Mouse (Mus musculus) bone marrow macrophage, adult 2 months (primary cell): ENCODE results near the gene Rbpjl. TPM values are rescaled to one million over a fixed set of nuclear protein-coding genes. Genes with fewer than 3 reads are reported as not detected.

Experiments
- H3K27ac ChIP-seq: 2 replicates; pipeline ENCODE4 v1.5.1; 2012; ENCODE audit warnings: low read depth, low read length; ENCODE audit not compliant: insufficient read depth
- H3K4me1 ChIP-seq: 2 replicates; pipeline ENCODE4 v1.6.1; 2012; ENCODE audit warnings: low read length; ENCODE audit not compliant: control insufficient read depth, insufficient read depth
- H3K4me3 ChIP-seq: 2 replicates; pipeline ENCODE4 v1.5.1; 2012; ENCODE audit warnings: mild to moderate bottlenecking, low read length, moderate library complexity; ENCODE audit not compliant: insufficient read depth
- CTCF ChIP-seq: IDR thresholded peaks from 2 replicates; pipeline ENCODE4 v1.5.1; 2012; ENCODE audit warnings: low read depth, mild to moderate bottlenecking, low read length, moderate library complexity
- POLR2A ChIP-seq: IDR thresholded peaks from 2 replicates; pipeline ENCODE4 v1.6.1; 2012; ENCODE audit warnings: mild to moderate bottlenecking, low read depth, low read length, borderline replicate concordance
- polyA plus RNA-seq: library from polyadenylated mRNA; stranded (reverse); fragments of >200 nt; gene quantifications from 2 replicates; pipeline ENCODE4 v1.2.4, GENCODE M21; 2012; ENCODE audit not compliant: missing spikeins, insufficient read depth, insufficient read length

The Rbpjl gene
- polyA plus RNA-seq, 1 experiment: not detected

- peak overlapping the region; percentile 57 for H3K4me3 ChIP-seq
- TF ChIP-seq CTCF: peak; percentile 93
- no peak for TF ChIP-seq POLR2A
- no peak overlapping the region for H3K27ac ChIP-seq
- H3K4me1 ChIP-seq: no peaks in the 10 kb centered on the region
Observed at GRCm38 (mm10) chr2:164389499-164389898, 13.4 kb upstream of the Rbpjl start.

GRCm38 (mm10) chr2:164393126-164393525 is 9.8 kb upstream of the Rbpjl start:
- no peak for TF ChIP-seq POLR2A
- no peak for TF ChIP-seq CTCF
- Histone ChIP-seq H3K4me1 (no peaks in the 10 kb centered on the region), H3K27ac (no peak overlapping the region), H3K4me3 (no peak overlapping the region)

- H3K4me3 ChIP-seq: no peak overlapping the region
Observed at GRCm38 (mm10) chr2:164396076-164396475, 6.9 kb upstream of the Rbpjl start.

DNA sequence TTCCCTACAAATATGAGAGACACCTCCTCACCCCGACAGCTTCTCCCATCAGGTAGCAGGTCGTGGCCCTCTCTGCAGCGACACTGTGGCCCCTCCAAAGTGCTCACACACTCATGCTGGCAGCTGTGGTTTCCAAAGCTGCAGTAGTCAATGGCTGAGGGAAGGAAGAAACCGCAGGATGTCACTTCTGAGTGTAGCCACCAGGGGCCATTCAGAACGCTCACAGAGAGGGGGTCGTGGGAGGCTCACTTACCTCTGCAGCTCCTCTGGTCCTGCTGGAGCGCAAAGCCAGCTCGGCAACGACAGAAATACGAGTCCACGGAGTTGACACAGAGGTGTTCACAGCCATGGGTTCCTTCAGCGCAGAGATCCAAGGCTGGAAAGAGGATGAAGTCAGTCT is 6.0 kb upstream of the Rbpjl start:
- H3K4me1 ChIP-seq: no peaks in the 10 kb centered on the region
- H3K4me3 ChIP-seq: no peak overlapping the region
- TF ChIP-seq POLR2A (no peak), CTCF (no peak)
- no peak overlapping the region for H3K27ac ChIP-seq

More at GRCm38 (mm10) chr2:164396076-164396475, 6.9 kb upstream of the Rbpjl start:
- TF ChIP-seq POLR2A (no peak), CTCF (no peak)
- H3K27ac ChIP-seq: no peak overlapping the region
- no peaks in the 10 kb centered on the region for H3K4me1 ChIP-seq

GRCm38 (mm10) chr2:164403396-164404081 is 598 bp downstream of the Rbpjl start:
- Histone ChIP-seq H3K27ac (no peak overlapping the region), H3K4me3 (no peak overlapping the region), H3K4me1 (no peaks in the 10 kb centered on the region)
- no peak for TF ChIP-seq CTCF
- TF ChIP-seq POLR2A: no peak

DNA sequence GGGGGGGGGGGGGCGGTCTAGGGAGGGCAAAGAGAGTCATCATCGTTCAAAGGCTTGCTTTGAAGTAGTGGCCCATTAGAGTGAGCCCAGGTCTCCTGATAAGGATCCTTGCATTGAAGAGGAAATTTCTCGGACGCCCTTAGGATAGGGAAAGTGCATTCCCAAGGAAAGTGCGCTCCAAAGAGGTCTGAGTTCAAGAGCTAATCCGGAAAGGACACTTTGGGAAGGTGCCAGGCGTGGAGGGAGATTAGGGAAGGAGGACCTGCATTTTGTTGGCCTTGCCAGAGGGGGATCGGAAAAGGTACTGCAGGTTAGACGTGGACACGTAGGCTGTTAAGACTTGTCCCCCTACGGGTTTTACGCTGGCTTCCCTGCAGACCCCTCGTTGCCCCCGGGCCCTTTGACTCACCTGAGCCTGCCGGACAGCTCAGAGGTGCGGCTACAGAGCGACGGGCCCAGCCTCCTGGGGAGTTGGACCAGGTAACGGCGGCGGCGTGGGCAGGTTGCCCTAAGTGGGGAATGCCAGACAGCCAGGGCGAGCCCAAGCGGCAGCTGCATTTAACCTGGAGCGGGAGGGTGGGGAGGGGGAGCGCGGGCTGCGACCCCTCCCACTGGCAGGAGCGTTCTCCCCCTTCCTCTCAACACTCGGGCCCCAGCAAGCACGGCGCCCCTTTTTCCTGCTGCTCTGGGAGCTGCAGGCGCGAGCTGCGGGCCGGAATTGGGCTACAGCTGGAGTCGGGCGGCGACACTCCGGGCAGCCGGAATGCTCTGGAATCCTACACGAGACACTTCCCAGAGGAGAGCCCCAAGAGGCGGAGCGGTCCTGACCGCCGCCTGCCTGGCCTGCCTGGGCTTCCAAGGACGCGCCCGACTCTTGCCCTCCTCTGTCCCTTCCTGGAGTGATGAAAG is 1.4 kb downstream of the Rbpjl start:
- no peaks in the 10 kb centered on the region for H3K4me1 ChIP-seq
- TF ChIP-seq POLR2A: no peak
- no peak for TF ChIP-seq CTCF
- H3K4me3 ChIP-seq: no peak overlapping the region
- H3K27ac ChIP-seq: no peak overlapping the region

- H3K4me3 ChIP-seq: no peak within 1 kb of the TSS
- H3K27ac ChIP-seq: no peak within 1 kb of the TSS
- H3K4me1 ChIP-seq: no peaks in the 10 kb centered on the region
- TF ChIP-seq CTCF: no peak
- TF ChIP-seq POLR2A: no peak
Observed at GRCm38 (mm10) chr2:164405060-164405459, 2.1 kb downstream of the Rbpjl start, which contains the start of gene Matn4. Matn4 (minus strand) TSS chr2:164405160.

DNA sequence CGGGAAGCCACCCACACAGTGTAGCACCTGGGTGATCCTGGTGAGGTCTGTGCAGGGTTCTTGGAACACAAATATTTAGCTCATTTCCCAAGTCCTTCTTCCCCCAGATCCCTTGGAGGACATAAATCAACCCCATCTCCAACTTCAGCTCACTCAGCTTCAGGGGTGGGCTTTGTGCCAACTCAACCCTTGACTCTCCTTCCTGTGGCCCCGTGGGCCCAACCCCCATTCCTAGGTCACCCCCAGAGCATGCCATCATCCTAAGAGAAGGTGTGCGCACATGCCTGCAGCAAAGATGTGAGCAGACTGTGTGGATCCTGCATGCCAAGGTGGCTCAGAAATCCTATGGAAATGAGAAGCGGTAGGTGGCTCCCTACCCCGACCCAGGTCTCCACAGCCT is 2.6 kb downstream of the Rbpjl start:
- H3K4me1 ChIP-seq: no peaks in the 10 kb centered on the region

DNA sequence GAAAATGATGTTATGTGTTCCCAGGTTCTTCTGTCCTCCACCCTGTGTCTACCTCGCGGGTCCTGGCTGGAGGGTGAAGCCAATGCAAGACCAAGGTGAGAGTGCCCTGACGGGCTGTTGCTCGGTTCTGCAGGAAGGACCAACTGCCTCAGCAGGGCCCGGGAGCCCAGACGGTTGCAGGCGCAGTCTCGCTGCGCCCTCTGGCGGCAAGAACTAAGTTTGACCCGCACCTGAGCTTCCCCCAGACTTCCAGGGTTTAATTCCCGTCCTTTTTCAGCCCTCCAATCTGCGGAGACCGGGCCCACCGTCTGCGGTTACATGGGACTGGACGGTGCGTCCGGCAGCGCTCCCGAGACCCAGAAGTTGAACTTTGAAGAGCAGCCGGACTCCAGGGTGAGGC is 4.8 kb downstream of the Rbpjl start:
- Histone ChIP-seq H3K27ac (no peak overlapping the region), H3K4me3 (0 out of 2 replicates have a peak overlapping the region, but pooled peaks have one; percentile 3), H3K4me1 (no peaks in the 10 kb centered on the region)
- TF ChIP-seq CTCF (peak; percentile 97), POLR2A (no peak)

More for the DNA sequence above, 2.6 kb downstream of the Rbpjl start:
- H3K4me3 ChIP-seq: no peak overlapping the region
- no peak overlapping the region for H3K27ac ChIP-seq
- TF ChIP-seq CTCF (no peak), POLR2A (no peak)

- TF ChIP-seq CTCF: no peak
- no peak for TF ChIP-seq POLR2A
- Histone ChIP-seq H3K4me3 (no peak overlapping the region), H3K27ac (no peak overlapping the region), H3K4me1 (peaks cover 5% of the 10 kb centered on the region)
Observed at GRCm38 (mm10) chr2:164414167-164414566, 11.2 kb downstream of the Rbpjl start.
